Mouse (Mus musculus) neural tube, embryonic 12.5 days (tissue): ENCODE measurements around the gene Olfr373. TPM values are rescaled to one million over a fixed set of nuclear protein-coding genes. Genes with fewer than 3 reads are reported as not detected.

Experiments used
- ATAC-seq: fragments of 200-750 bp; cut with Nextera tagmentation; 2 replicates; pipeline ENCODE4 v1.8.0; 2017; ENCODE audit warnings: low read depth, mild to moderate bottlenecking, moderate TSS enrichment, moderate library complexity; ENCODE audit not compliant: low FRiP score
- H3K27ac ChIP-seq: fragments of 300-500 bp; sonication (generic); 2 replicates; pipeline ENCODE4 v1.5.1; 2016
- H3K27me3 ChIP-seq: fragments of 300-500 bp; sonication (generic); replicated peaks from 2 replicates; pipeline ENCODE4 v1.6.1; 2016; ENCODE audit warnings: mild to moderate bottlenecking
- H3K36me3 ChIP-seq: fragments of 300-500 bp; sonication (generic); 2 replicates; pipeline ENCODE4 v1.6.1; 2016; ENCODE audit warnings: mild to moderate bottlenecking
- H3K4me1 ChIP-seq: fragments of 300-500 bp; sonication (generic); 2 replicates; pipeline ENCODE4 v1.6.1; 2016
- H3K4me2 ChIP-seq: fragments of 300-500 bp; sonication (generic); replicated peaks from 2 replicates; pipeline ENCODE4 v1.6.1; 2016; ENCODE audit warnings: mild to moderate bottlenecking
- H3K4me3 ChIP-seq: fragments of 300-500 bp; sonication (generic); 2 replicates; pipeline ENCODE4 v1.5.1; 2016
- H3K9ac ChIP-seq: fragments of 300-500 bp; sonication (generic); 2 replicates; pipeline ENCODE4 v1.6.1; 2016; ENCODE audit warnings: mild to moderate bottlenecking
- H3K9me3 ChIP-seq: fragments of 300-500 bp; sonication (generic); 2 replicates; pipeline ENCODE4 v1.6.1; 2016; ENCODE audit warnings: mild to moderate bottlenecking
- WGBS: fragments of 180-500 bp; shearing (Covaris S2); methylation state at CpG from one replicate; pipeline ENCODE4 v1.1.7; 2016; 5-methylcytosine and 5-hydroxymethylcytosine counted together
- polyA plus RNA-seq: library from polyadenylated mRNA; unstranded; fragments of >200 nt; fragmentation: Nextera tagmentation; extraction: Ambion mirVana; gene quantifications from 2 replicates; pipeline ENCODE4 v1.2.1, GENCODE M21; 2016

Gene Olfr373
- polyA plus RNA-seq, 1 experiment from 2014 or later, result not detected

DNA sequence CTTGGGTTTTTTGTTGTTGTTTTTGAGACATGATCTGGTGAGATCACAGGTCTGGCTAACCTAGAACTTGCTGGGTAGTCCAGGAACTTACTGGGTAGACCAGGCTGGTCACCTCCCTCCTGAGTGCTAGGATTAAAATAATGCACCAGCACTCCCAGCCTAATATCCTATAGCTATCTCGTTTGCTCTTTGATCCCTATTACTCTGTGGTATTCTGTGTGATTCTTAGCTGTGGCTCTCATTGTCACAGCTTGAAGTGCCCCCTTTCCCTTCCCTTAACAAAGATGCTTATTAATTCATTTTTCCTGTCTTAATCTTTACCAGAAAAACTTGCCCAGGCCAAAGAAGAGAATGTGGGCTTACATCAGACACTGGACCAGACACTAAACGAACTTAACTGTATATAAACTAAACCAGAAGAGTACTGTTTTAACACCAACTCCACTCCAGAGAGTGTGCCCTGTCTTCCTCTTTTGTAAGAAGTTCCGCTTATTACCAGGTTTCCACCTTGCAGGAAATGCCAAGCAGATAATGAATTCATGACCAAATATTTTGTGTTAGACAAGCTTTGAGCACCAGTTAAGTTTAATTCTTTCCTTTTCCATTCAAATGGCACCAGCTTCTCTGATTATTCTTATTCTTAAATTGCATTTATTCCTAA lies 68.6 kb downstream of the Olfr373 start:
- H3K9ac ChIP-seq, result no peak overlapping the region
- no peak overlapping the region for H3K4me2 ChIP-seq
- no peaks in the 10 kb centered on the region for H3K27me3 ChIP-seq
- no peak for ATAC-seq
- H3K9me3 ChIP-seq, result no peaks in the 10 kb centered on the region
- H3K4me1 ChIP-seq, result no peaks in the 10 kb centered on the region
- no peak overlapping the region for H3K27ac ChIP-seq
- WGBS, result 90% methylated on average over 3 of the region's 3 CpGs
- H3K36me3 ChIP-seq, result peaks cover 61% of the 10 kb centered on the region
- H3K4me3 ChIP-seq, result no peak overlapping the region

Other genes starting within 250 kb of the Olfr373 start
- 6.0 TPM in 2 replicates for gene Zfp709, start 201.2 kb upstream of the Olfr373 start, polyA plus RNA-seq
- gene Zfp882, start 174.6 kb upstream of the Olfr373 start, polyA plus RNA-seq, result 11.3 and 12.4 TPM in 2 replicates
- gene Zfp617, start 174.5 kb upstream of the Olfr373 start, polyA plus RNA-seq, result 30.6 and 33.8 TPM in 2 replicates
- 15.1 and 16.0 TPM in 2 replicates for gene Zfp961, start 132.1 kb upstream of the Olfr373 start, polyA plus RNA-seq
- gene Cyp4f18, start 73.6 kb upstream of the Olfr373 start, polyA plus RNA-seq, result 0.73 and 0.77 TPM in 2 replicates
- not detected in 2 replicates for gene Olfr372, start 42.0 kb upstream of the Olfr373 start, polyA plus RNA-seq
- 0.15 TPM in 1 of 2 replicates, not detected in the other for gene Olfr374, start 23.9 kb downstream of the Olfr373 start, polyA plus RNA-seq
- gene Tpm4, start 51.8 kb downstream of the Olfr373 start, polyA plus RNA-seq, result 377 and 417 TPM in 2 replicates
- gene Rab8a, start 78.0 kb downstream of the Olfr373 start, polyA plus RNA-seq, result 113 and 114 TPM in 2 replicates
- 0.22 TPM in 1 of 2 replicates, not detected in the other for gene Hsh2d, start 106.5 kb downstream of the Olfr373 start, polyA plus RNA-seq
- not detected in 2 replicates for gene Cib3, start 129.7 kb downstream of the Olfr373 start, polyA plus RNA-seq
- not detected in 2 replicates for gene Gm11034, start 130.5 kb downstream of the Olfr373 start, polyA plus RNA-seq
- gene Fam32a, start 136.6 kb downstream of the Olfr373 start, polyA plus RNA-seq, result 83.4 and 88.8 TPM in 2 replicates
- gene Ap1m1, start 156.8 kb downstream of the Olfr373 start, polyA plus RNA-seq, result 206 and 207 TPM in 2 replicates
- gene Gm10282, start 222.1 kb downstream of the Olfr373 start, polyA plus RNA-seq, result 21.4 and 25.2 TPM in 2 replicates
- 10.3 and 10.9 TPM in 2 replicates for gene Klf2, start 235.9 kb downstream of the Olfr373 start, polyA plus RNA-seq